Mouse (Mus musculus) ES-E14 (cell line): Measurements from ENCODE around the gene Fn1. TPM values are rescaled to one million over a fixed set of nuclear protein-coding genes. Genes with fewer than 3 reads are reported as not detected.

Source experiments
- DNase-seq: peaks from one replicate; pipeline ENCODE4 v3.0.0-alpha.2; 2013; ENCODE audit warnings: low read depth, low spot score
- H3K27ac ChIP-seq: 2 replicates; pipeline ENCODE4 v1.5.1; 2012; ENCODE audit warnings: low read depth, mild to moderate bottlenecking, low read length, moderate library complexity, mixed read lengths; ENCODE audit not compliant: poor library complexity, insufficient read depth, severe bottlenecking
- H3K36me3 ChIP-seq: 2 replicates; pipeline ENCODE4 v1.6.1; 2012; ENCODE audit warnings: mild to moderate bottlenecking, low read length, moderate library complexity, mixed read lengths; ENCODE audit not compliant: control insufficient read depth, poor library complexity, insufficient read depth, severe bottlenecking
- H3K4me1 ChIP-seq, 2 experiments: fragments of 150-350 bp in 1 of 2; sonication (generic) in 1 of 2; 2 replicates each; pipeline ENCODE4 v1.6.1; 2012; ENCODE audit warnings: low read length in 2 of 2, mild to moderate bottlenecking in 1 of 2, mixed read lengths in 1 of 2; ENCODE audit not compliant: control insufficient read depth in 2 of 2, insufficient read depth in 2 of 2, poor library complexity in 1 of 2
- H3K4me3 ChIP-seq, 2 experiments: fragments of 150-350 bp in 1 of 2; sonication (generic) in 1 of 2; 2 replicates each; pipeline ENCODE4 v1.5.1; 2012; ENCODE audit warnings: low read length in 2 of 2, low read depth in 1 of 2, mild to moderate bottlenecking in 1 of 2, mixed read lengths in 1 of 2; ENCODE audit not compliant: insufficient read depth in 1 of 2, poor library complexity in 1 of 2, severe bottlenecking in 1 of 2
- H3K9ac ChIP-seq: 2 replicates; pipeline ENCODE4 v1.6.1; 2012; ENCODE audit warnings: low read depth, mild to moderate bottlenecking, low read length, mixed read lengths; ENCODE audit not compliant: poor library complexity, insufficient read depth, severe bottlenecking
- H3K9me3 ChIP-seq: fragments of 150-350 bp; sonication (generic); 2 replicates; pipeline ENCODE4 v1.6.1; 2012; ENCODE audit warnings: low read depth, mild to moderate bottlenecking, low read length; ENCODE audit not compliant: control insufficient read depth, insufficient read depth
- CHD2 ChIP-seq: IDR thresholded peaks from 2 replicates; pipeline ENCODE4 v1.6.1; 2014; ENCODE audit warnings: mild to moderate bottlenecking, low read depth, low read length, inconsistent platforms
- HCFC1 ChIP-seq: IDR thresholded peaks from 2 replicates; pipeline ENCODE4 v1.6.1; 2012; ENCODE audit warnings: low read length, inconsistent platforms, borderline replicate concordance; ENCODE audit not compliant: insufficient read depth
- MAFK ChIP-seq: IDR thresholded peaks from 2 replicates; pipeline ENCODE4 v1.6.1; 2014; ENCODE audit warnings: mild to moderate bottlenecking, low read depth, low read length, inconsistent platforms; ENCODE audit not compliant: insufficient read depth
- ZC3H11A ChIP-seq: IDR thresholded peaks from 2 replicates; pipeline ENCODE4 v1.6.1; 2012; ENCODE audit warnings: low read depth, mild to moderate bottlenecking, inconsistent platforms, low read length, borderline replicate concordance
- ZNF384 ChIP-seq: IDR thresholded peaks from 2 replicates; pipeline ENCODE4 v1.6.1; 2012; ENCODE audit warnings: low read depth, low read length, inconsistent platforms
- in situ Hi-C, 2 experiments: fragments of 600-800 bp; cut with MboI; formaldehyde crosslinking; loops; one replicate each; pipeline ENCODE4 v1.15.1; 2025; ENCODE audit warnings: low sequenced_read_pairs in 2 of 2, inconsistent platforms in 1 of 2; ENCODE audit not compliant: unreplicated experiment in 2 of 2
- total RNA-seq: library from RNA; depleted of rRNA; stranded (reverse); fragments of 300-350 nt; gene quantifications from 2 replicates; pipeline ENCODE4 v1.2.3, GENCODE M21; 2012; rRNA removed

Fn1 gene
- 491 and 803 TPM in 2 replicates for total RNA-seq

DNA sequence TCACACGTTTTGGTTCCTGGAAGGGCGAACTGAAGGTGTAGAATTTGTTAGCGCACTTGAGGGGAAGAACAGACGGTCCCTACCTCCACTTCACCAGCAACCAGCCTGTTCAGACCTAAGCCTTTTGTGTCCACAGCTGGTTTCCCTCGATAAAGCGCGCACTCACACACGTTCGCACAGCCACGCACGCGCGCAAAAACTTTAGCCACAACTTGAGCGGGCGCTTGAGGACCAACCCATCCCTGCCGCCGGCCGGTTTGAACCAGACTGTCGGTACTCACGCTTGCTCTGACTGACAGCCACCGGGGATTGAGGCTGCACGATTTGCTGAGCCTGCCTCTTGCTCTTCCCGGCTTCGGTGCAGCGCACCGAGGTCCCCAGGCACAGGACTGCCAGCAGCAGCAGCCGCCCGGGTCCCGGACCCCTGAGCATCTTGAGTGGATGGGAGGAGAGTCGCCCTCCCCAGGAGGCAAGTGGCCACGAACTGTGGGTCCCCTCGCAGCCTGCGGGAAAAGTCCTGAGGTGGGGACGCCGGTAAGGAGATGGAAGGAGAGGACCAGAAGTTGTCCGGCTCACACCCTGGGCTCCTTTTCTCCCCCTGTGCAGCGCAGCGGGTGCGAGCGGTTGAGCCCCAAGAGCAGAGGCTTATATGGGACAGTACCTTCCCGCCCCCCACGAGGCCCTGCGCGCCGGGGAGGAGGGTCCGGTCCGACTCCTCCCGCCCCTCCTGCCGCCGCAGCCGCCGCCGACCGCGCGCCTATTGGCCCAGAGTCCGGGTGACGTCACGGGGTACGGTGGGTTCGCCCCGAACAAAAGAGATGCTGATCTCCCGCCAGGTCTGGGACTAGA is at the start of gene Fn1:
Gene Fn1 (minus strand): TSS at position 650 of the 849 bp plus-strand sequence.
- H3K9ac ChIP-seq = peak within 1 kb of the TSS; percentile 87
- H3K36me3 ChIP-seq = peaks cover 21% of the 10 kb centered on the region
- H3K4me3 ChIP-seq = peak within 1 kb of the TSS; percentile 86 to 91
- TF ChIP-seq CHD2 (0 out of 2 replicates have a peak, but pooled peaks have one; percentile 5), MAFK (no peak)
- peak; percentile 91 for DNase-seq
- H3K4me1 ChIP-seq = peaks cover 8 to 10% of the 10 kb centered on the region in 2 experiments
- peak within 1 kb of the TSS; percentile 83 for H3K27ac ChIP-seq
- no peaks in the 10 kb centered on the region for H3K9me3 ChIP-seq
- in situ Hi-C loops = no loop called here

- no peaks in the 10 kb centered on the region for H3K9me3 ChIP-seq
- H3K9ac ChIP-seq = no peak overlapping the region
- in situ Hi-C loops = no loop called here
- H3K4me1 ChIP-seq = peaks cover 3 to 7% of the 10 kb centered on the region in 2 experiments; a peak in 2 of 4 replicates
- H3K36me3 ChIP-seq = no peaks in the 10 kb centered on the region
- no peak for DNase-seq
- no peak overlapping the region for H3K27ac ChIP-seq
- H3K4me3 ChIP-seq = no peak overlapping the region
- TF ChIP-seq HCFC1 (no peak), ZC3H11A (no peak), ZNF384 (no peak), MAFK (no peak), CHD2 (no peak)
These were observed 43.1 kb upstream of the Fn1 start for GRCm38 (mm10) chr1:71696093-71696492.

DNA sequence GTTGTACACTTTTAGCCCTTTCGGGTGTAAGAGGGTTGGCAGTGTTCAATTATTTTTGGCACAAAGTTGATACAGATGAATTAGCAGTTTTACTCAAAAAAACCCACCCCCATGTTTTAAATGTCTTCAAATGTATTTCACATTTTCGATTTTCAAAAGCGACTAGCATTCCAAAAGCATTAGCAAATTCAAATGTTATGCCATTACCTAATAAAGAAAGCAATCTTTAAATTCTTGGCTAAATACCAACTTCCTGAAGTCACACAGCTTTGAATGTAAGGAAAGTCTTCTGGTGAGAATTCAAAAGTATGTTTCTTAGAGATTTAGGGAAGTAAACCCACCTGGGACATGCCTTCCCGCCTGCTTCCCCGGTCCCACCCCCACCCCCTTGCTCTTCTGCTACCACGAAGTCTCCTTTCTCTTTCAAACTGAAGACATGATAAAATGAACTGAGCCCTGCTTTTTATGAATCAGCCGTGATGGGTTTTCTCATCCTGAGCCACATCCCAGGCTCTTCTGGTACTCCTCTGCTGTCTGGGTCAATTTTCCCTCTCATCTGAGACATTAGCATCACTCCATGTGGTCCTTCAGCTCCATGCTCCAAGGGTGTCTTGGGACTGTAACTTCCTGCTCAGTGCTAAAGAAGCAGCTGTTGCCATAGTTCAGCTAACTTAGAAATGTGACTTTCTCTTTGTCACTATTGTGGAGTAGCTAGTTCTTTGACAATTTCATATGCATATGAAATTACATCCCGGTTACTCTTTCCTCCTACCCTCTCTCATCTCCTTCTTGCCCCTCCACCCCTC is 38.7 kb upstream of the Fn1 start:
- Histone ChIP-seq H3K9ac (no peak overlapping the region), H3K27ac (no peak overlapping the region), H3K4me3 (no peak overlapping the region), H3K9me3 (no peaks in the 10 kb centered on the region), H3K36me3 (no peaks in the 10 kb centered on the region), H3K4me1 (peaks cover 3 to 7% of the 10 kb centered on the region in 2 experiments; a peak in 2 of 4 replicates)
- in situ Hi-C loops = no loop called here
- TF ChIP-seq ZC3H11A (no peak), MAFK (no peak), HCFC1 (no peak), ZNF384 (no peak), CHD2 (no peak)
- no peak for DNase-seq

- H3K9ac ChIP-seq = no peak overlapping the region
- H3K36me3 ChIP-seq = no peaks in the 10 kb centered on the region
- H3K4me3 ChIP-seq = no peak overlapping the region
- H3K9me3 ChIP-seq = no peaks in the 10 kb centered on the region
- TF ChIP-seq CHD2 (no peak), ZC3H11A (no peak), ZNF384 (no peak), MAFK (no peak), HCFC1 (no peak)
- H3K4me1 ChIP-seq = peaks cover 3 to 7% of the 10 kb centered on the region in 2 experiments; a peak in 2 of 4 replicates
- in situ Hi-C loops = no loop called here
- H3K27ac ChIP-seq = no peak overlapping the region
- DNase-seq = no peak
These were observed 35.9 kb upstream of the Fn1 start for GRCm38 (mm10) chr1:71688926-71689303.
